Mouse (Mus musculus): ENCODE measurements at regions not wholly inside any gene's neighbourhood (a gene's known extent, or its start where the extent isn't known, plus 50 kb on each side); places are given as distances from the start of the nearest gene placed in this dataset.
A peak's percentile ranks its signal among the peaks of the same experiment; 100 is the strongest.
"Not testable (repeated sequence)": the region's sequence is repeated elsewhere in the genome, so short reads cannot be mapped to it uniquely, and the experiment has no call there.

DNA sequence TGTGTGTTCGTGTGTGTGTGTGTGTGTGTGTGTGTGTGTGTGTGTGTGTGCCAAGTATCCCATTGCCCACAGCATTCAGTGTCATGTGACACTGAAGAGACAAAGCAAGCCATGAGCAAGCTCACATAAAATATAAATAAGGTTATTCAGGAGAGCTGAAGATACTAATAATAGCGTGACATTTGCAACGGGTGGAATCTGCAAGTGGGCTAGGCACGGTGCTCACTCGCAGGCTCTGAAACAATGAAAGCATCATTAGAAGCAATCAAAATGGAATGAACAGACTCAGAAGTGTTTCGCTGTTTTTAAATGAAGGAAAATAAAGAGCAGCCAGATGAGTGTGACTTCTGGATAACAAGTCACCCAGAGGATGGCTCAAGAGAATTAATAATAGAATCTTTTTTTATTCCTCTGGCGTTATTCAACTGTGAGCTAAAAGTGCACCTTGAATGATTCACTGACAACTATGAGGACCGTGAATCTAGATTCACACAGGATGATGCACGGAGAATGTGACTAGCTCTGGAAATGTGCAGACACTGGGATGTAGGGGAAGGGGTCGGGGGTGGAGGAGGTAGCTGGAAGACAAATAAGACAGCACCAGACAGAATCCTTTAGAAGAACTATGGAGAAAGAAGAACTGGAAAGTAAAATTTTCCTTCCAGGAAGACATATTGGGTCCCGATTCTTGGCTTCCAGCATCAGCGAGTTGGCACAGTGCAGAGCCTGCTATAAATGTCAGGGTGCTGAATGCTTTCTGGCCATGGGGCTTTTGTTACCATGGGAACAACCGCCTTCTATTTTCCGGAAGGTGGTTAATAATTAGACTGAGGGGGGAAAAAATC, 55.3 kb downstream of the Actbl2 start:
- peak; percentile 33; the same call in 1 of the 2 replicates for ATAC-seq (ENCODE audit: low FRiP score, low read depth)
- H3K4me1 ChIP-seq: no peaks in the 10 kb centered on the region
- no peak overlapping the region for H3K4me2 ChIP-seq (replicated peaks)
- WGBS: 72% methylated on average over 14 of the region's 14 CpGs
- no peak overlapping the region for H3K9ac ChIP-seq
- H3K27me3 ChIP-seq (replicated peaks): no peaks in the 10 kb centered on the region
- 0 out of 2 replicates have a peak, but pooled peaks cover 4% of the 10 kb centered on the region for H3K9me3 ChIP-seq
- no peak overlapping the region for H3K4me3 ChIP-seq
- no peak overlapping the region for H3K27ac ChIP-seq
- no peaks in the 10 kb centered on the region for H3K36me3 ChIP-seq

GRCm38 (mm10) chr13:111310693-111311045, 55.9 kb downstream of the Actbl2 start:
- 0 out of 2 replicates have a peak, but pooled peaks cover 4% of the 10 kb centered on the region for H3K9me3 ChIP-seq
- H3K9ac ChIP-seq: no peak overlapping the region
- H3K36me3 ChIP-seq: no peaks in the 10 kb centered on the region
- no peak overlapping the region for H3K27ac ChIP-seq
- no peaks in the 10 kb centered on the region for H3K4me1 ChIP-seq
- 89% methylated on average over 1 of the region's 1 CpGs for WGBS
- H3K27me3 ChIP-seq (replicated peaks): no peaks in the 10 kb centered on the region
- H3K4me3 ChIP-seq: no peak overlapping the region
- ATAC-seq (ENCODE audit: low FRiP score, low read depth): no peak
- H3K4me2 ChIP-seq (replicated peaks): no peak overlapping the region

DNA sequence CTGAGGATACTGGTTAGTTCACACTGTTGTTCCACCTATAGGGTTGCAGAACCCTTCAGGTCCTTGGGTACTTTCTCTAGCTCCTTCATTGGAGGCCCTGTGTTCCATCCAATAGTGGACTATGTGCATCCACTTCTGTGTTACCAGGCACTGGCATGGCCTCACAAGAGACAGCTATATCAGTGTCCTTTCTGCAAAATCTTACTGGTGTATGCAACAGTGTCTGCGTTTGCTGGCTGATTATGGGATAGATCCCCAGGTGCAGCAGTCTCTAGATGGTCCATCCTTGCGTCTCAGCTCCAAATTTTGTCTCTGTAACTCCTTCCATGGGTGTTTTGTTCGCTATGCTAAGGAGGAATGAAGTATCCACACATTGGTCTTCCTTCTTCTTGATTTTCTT, 58.7 kb downstream of the Actbl2 start:
- H3K36me3 ChIP-seq; ATAC-seq (ENCODE audit: low FRiP score, low read depth); H3K4me3 ChIP-seq; H3K4me1 ChIP-seq; H3K9ac ChIP-seq; H3K9me3 ChIP-seq; H3K4me2 ChIP-seq (replicated peaks); H3K27me3 ChIP-seq (replicated peaks); H3K27ac ChIP-seq: not testable (repeated sequence)
- 84% methylated on average over 3 of the region's 3 CpGs for WGBS

- H3K36me3 ChIP-seq; H3K27me3 ChIP-seq (replicated peaks); H3K4me3 ChIP-seq; H3K9me3 ChIP-seq; H3K4me1 ChIP-seq; H3K4me2 ChIP-seq (replicated peaks); H3K27ac ChIP-seq; H3K9ac ChIP-seq; ATAC-seq (ENCODE audit: low FRiP score, low read depth): not testable (repeated sequence)
- WGBS: 82% methylated on average over 2 of the region's 2 CpGs
Measured at GRCm38 (mm10) chr13:111317876-111318275, 63.1 kb downstream of the Actbl2 start.

DNA sequence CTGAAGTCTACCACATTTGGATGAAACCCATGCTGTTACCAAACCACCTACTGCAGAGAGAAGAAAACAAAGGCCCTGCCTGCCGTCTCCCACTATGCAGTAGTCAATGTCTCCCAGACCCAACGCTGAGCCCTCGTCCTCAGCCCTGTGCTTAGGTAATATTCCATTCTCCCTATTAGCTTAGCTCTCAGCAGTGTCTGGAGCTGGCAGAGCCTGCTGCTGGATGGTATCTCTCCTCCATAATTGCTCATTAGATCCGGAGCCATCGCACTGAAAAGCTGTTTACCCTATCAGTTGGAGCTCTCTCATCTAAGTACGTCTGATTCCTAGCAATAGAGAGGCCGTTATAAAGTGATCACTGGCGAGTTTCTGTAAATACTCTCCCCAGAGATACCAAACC, 68.4 kb downstream of the Actbl2 start:
- no peak overlapping the region for H3K9ac ChIP-seq
- no peaks in the 10 kb centered on the region for H3K4me1 ChIP-seq
- 63% methylated on average over 8 of the region's 8 CpGs for WGBS
- H3K27me3 ChIP-seq (replicated peaks): no peaks in the 10 kb centered on the region
- H3K9me3 ChIP-seq: no peaks in the 10 kb centered on the region
- no peak for ATAC-seq (ENCODE audit: low FRiP score, low read depth)
- H3K4me3 ChIP-seq: no peak overlapping the region
- H3K36me3 ChIP-seq: no peaks in the 10 kb centered on the region
- H3K27ac ChIP-seq: no peak overlapping the region
- H3K4me2 ChIP-seq (replicated peaks): no peak overlapping the region

- WGBS: 90% methylated on average over 16 of the region's 16 CpGs
- Histone ChIP-seq H3K36me3 (no peaks in the 10 kb centered on the region), H3K4me3 (no peak overlapping the region), H3K9ac (no peak overlapping the region), H3K4me2 (replicated peaks) (no peak overlapping the region), H3K27me3 (replicated peaks) (no peaks in the 10 kb centered on the region), H3K4me1 (no peaks in the 10 kb centered on the region), H3K9me3 (no peaks in the 10 kb centered on the region), H3K27ac (no peak overlapping the region)
- no peak for ATAC-seq (ENCODE audit: low FRiP score, low read depth)
Measured at GRCm38 (mm10) chr13:111326096-111326665, 71.4 kb downstream of the Actbl2 start.

DNA sequence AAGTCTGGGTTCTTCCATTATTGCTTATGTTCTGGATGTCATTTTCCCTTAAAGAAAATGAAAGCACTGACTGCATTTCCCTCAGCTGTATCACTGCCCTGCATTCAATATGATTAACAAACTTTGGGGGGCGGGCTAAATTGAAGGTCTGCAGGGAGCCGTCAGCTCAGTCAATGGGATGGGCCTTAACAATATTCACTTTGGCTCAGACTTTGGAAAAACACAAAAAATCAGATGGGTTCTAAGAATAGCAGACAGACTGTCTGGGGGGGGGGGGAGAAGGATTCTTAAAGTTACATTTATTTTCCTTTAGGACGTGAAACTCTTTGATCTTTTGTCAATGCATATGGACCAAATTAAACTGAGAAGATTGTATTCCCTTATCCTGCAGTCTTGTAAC, 78.2 kb downstream of the Actbl2 start:
- Histone ChIP-seq H3K4me3 (no peak overlapping the region), H3K9me3 (no peaks in the 10 kb centered on the region), H3K4me2 (replicated peaks) (no peak overlapping the region), H3K36me3 (no peaks in the 10 kb centered on the region), H3K27me3 (replicated peaks) (no peaks in the 10 kb centered on the region), H3K4me1 (no peaks in the 10 kb centered on the region), H3K9ac (no peak overlapping the region), H3K27ac (no peak overlapping the region)
- no peak for ATAC-seq (ENCODE audit: low FRiP score, low read depth)
- 86% methylated on average over 3 of the region's 3 CpGs for WGBS

DNA sequence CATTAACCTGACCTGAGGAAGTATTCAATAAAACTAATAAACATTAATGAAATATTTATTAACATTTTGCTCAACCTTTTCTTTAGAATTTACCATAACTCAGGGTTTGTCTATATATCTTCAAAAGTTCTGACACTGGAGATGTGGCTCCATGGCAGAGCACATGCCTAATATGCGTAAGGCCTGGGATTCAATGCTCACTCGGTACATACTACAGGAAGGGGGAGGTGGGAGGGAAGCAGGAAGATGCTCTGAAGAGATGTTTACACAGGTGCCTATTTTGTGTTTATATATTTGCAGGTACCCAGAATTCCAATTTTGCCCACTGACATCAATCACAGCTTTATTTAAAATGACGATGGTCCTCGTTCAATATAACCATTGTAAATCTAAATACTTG, 79.0 kb downstream of the Actbl2 start:
- ATAC-seq (ENCODE audit: low FRiP score, low read depth): no peak
- Histone ChIP-seq H3K9ac (no peak overlapping the region), H3K4me2 (replicated peaks) (no peak overlapping the region), H3K27ac (no peak overlapping the region), H3K4me3 (no peak overlapping the region), H3K36me3 (no peaks in the 10 kb centered on the region), H3K27me3 (replicated peaks) (no peaks in the 10 kb centered on the region), H3K4me1 (no peaks in the 10 kb centered on the region), H3K9me3 (no peaks in the 10 kb centered on the region)
- 83% methylated on average over 4 of the region's 4 CpGs for WGBS

- no peak for ATAC-seq (ENCODE audit: low FRiP score, low read depth)
- WGBS: 82% methylated on average over 22 of the region's 22 CpGs
- Histone ChIP-seq H3K9me3 (no peaks in the 10 kb centered on the region), H3K4me3 (no peak overlapping the region), H3K4me1 (no peaks in the 10 kb centered on the region), H3K27me3 (replicated peaks) (no peaks in the 10 kb centered on the region), H3K4me2 (replicated peaks) (no peak overlapping the region), H3K9ac (no peak overlapping the region), H3K27ac (no peak overlapping the region), H3K36me3 (no peaks in the 10 kb centered on the region)
Measured at GRCm38 (mm10) chr13:111334258-111335052, 79.6 kb downstream of the Actbl2 start.

GRCm38 (mm10) chr13:111344981-111345380, 90.2 kb downstream of the Actbl2 start:
- Histone ChIP-seq H3K4me3 (no peak overlapping the region), H3K36me3 (no peaks in the 10 kb centered on the region), H3K4me2 (replicated peaks) (no peak overlapping the region), H3K4me1 (no peaks in the 10 kb centered on the region), H3K27ac (no peak overlapping the region), H3K27me3 (replicated peaks) (no peaks in the 10 kb centered on the region), H3K9ac (no peak overlapping the region), H3K9me3 (no peaks in the 10 kb centered on the region)
- WGBS: 80% methylated on average over 10 of the region's 10 CpGs
- no peak for ATAC-seq (ENCODE audit: low FRiP score, low read depth)

- no peak for ATAC-seq (ENCODE audit: low FRiP score, low read depth)
- Histone ChIP-seq H3K27me3 (replicated peaks) (no peaks in the 10 kb centered on the region), H3K4me1 (no peaks in the 10 kb centered on the region), H3K9ac (no peak overlapping the region), H3K27ac (no peak overlapping the region), H3K4me2 (replicated peaks) (no peak overlapping the region), H3K36me3 (no peaks in the 10 kb centered on the region), H3K4me3 (no peak overlapping the region), H3K9me3 (no peaks in the 10 kb centered on the region)
- WGBS: 78% methylated on average over 15 of the region's 15 CpGs
Measured at GRCm38 (mm10) chr13:111345486-111346440, 91.0 kb downstream of the Actbl2 start.

All from neural tube, embryonic 12.5 days (tissue).